ENCODE assay signal across 8 mouse cellular contexts in genomic region chr11:11962629-11962954, GRCm38 (mm10).
DNase-seq lines count a peak whose midpoint lies in the region; ATAC-seq and TF ChIP-seq lines count a peak whose summit lies in the region.

No protein-coding gene starts in this region.

- no peak; the same call in 1 of the 2 replicates for ATAC-seq in kidney, embryonic 15.5 days (replicated peaks; ENCODE audit: low FRiP score)
- peak; percentile 32 for ATAC-seq in liver, embryonic 11.5 days (replicated peaks; ENCODE audit: low FRiP score)

- H3K4me3 ChIP-seq in kidney, embryonic 15.5 days (replicated peaks) = no peak overlapping the region
- H3K4me3 ChIP-seq in liver, embryonic 11.5 days (ENCODE audit: low read depth, low read length) = no peak overlapping the region
- H3K4me3 ChIP-seq in layer of hippocampus, adult 2 months = no peak overlapping the region

- WGBS in kidney, embryonic 15.5 days = 16% methylated on average over 5 of the region's 5 CpGs
- WGBS in liver, embryonic 11.5 days = 22% methylated on average over 5 of the region's 5 CpGs

- TF ChIP-seq CTCF in layer of hippocampus, adult 2 months (conservative IDR thresholded peaks at IDR 0.05) = no peak

- H3K4me1 ChIP-seq in kidney, embryonic 15.5 days = peaks cover 26% of the 10 kb centered on the region
- peaks cover 43% of the 10 kb centered on the region for H3K4me1 ChIP-seq in liver, embryonic 11.5 days (replicated peaks; ENCODE audit: control insufficient read depth, insufficient read depth, low read length)

- no peak for DNase-seq in kidney, postnatal 14 days
- peak; percentile 85 for DNase-seq in MN1 (ENCODE audit: low spot score)
- DNase-seq in c-Kit-positive CD71-positive TER-119-positive erythroid progenitor cells, embryonic 14.5 days (ENCODE audit: low spot score) = peak; percentile 47
- DNase-seq in liver, embryonic 11.5 days (ENCODE audit: low spot score) = peak; percentile 22
- no peak for DNase-seq in layer of hippocampus, postnatal 36 days
- no peak for DNase-seq in layer of hippocampus, adult 2 months (ENCODE audit: low spot score in 2 of 2)
- no peak for DNase-seq in right cerebral cortex, postnatal 10 days (ENCODE audit: low spot score in 2 of 2)

- H3K4me2 ChIP-seq in kidney, embryonic 15.5 days = no peak overlapping the region
- 0 out of 2 replicates have a peak overlapping the region, but pooled peaks have one; percentile 22 for H3K4me2 ChIP-seq in liver, embryonic 11.5 days

- peaks cover 56% of the 10 kb centered on the region for H3K36me3 ChIP-seq in kidney, embryonic 15.5 days
- no peaks in the 10 kb centered on the region; the same call in none of the 2 replicates for H3K36me3 ChIP-seq in liver, embryonic 11.5 days (ENCODE audit: control insufficient read depth, insufficient read depth, low read length)

- H3K9me3 ChIP-seq in kidney, embryonic 15.5 days (replicated peaks) = no peaks in the 10 kb centered on the region
- no peaks in the 10 kb centered on the region for H3K9me3 ChIP-seq in liver, embryonic 11.5 days (ENCODE audit: control insufficient read depth, low read length)

- no peak overlapping the region for H3K9ac ChIP-seq in kidney, embryonic 15.5 days
- no peak overlapping the region for H3K9ac ChIP-seq in liver, embryonic 11.5 days (ENCODE audit: low read depth, low read length)

- no peaks in the 10 kb centered on the region for H3K27me3 ChIP-seq in kidney, embryonic 15.5 days
- no peaks in the 10 kb centered on the region for H3K27me3 ChIP-seq in liver, embryonic 11.5 days (replicated peaks; ENCODE audit: control insufficient read depth, insufficient read depth, low read length)

- H3K27ac ChIP-seq in kidney, embryonic 15.5 days = 0 out of 2 replicates have a peak overlapping the region, but pooled peaks have one; percentile 57
- peak overlapping the region; percentile 69; the same call in 1 of the 2 replicates for H3K27ac ChIP-seq in liver, embryonic 11.5 days (ENCODE audit: low read depth, low read length)
- no peak overlapping the region for H3K27ac ChIP-seq in layer of hippocampus, adult 2 months

Comparison
In these comparisons a context has a peak if more than half of its experiments do, and no peak if none do; other contexts are left out.
1. DNase-seq: peak in MN1 (single experiment), c-Kit-positive CD71-positive TER-119-positive erythroid progenitor cells, embryonic 14.5 days (single experiment) and liver, embryonic 11.5 days (single experiment); none in kidney, postnatal 14 days (single experiment), layer of hippocampus, postnatal 36 days (0 of 2), layer of hippocampus, adult 2 months (0 of 2) and right cerebral cortex, postnatal 10 days (0 of 2).